Mouse (Mus musculus) left cerebral cortex, postnatal 36 days (tissue): ENCODE measurements around the gene Gm11559. TPM values are rescaled to one million over a fixed set of nuclear protein-coding genes. Genes with fewer than 3 reads are reported as not detected.
"Not testable (repeated sequence)": the region's sequence is repeated elsewhere in the genome, so short reads cannot be mapped to it uniquely, and the experiment has no call there.

Source experiments
- DNase-seq, 2 experiments: peaks; one replicate each; pipeline ENCODE4 v3.0.0; 2021 to 2022; ENCODE audit warnings: low spot score in 2 of 2, mixed read lengths in 1 of 2
- intact Hi-C: fragments of 180-260 bp; cut with DNase I; formaldehyde crosslinking; loops from one replicate; pipeline ENCODE4 v1.15.1; 2025
- total RNA-seq, 2 experiments: library from RNA; stranded (reverse); gene quantifications; 2 replicates each; pipeline ENCODE4 v1.2.3; 2021

Gm11559 gene
- not detected for total RNA-seq

GRCm38 (mm10) chr11:99864176-99864575, at the start of gene Gm11559:
Gm11559 (plus strand) TSS chr11:99864476.
- intact Hi-C loops, DNase-seq: not testable (repeated sequence)

GRCm38 (mm10) chr11:99815566-99815965, 48.7 kb upstream of the Gm11559 start, which contains the start of gene Gm11564:
Gm11564 (minus strand) TSS chr11:99815666.
- DNase-seq, intact Hi-C loops: not testable (repeated sequence)

GRCm38 (mm10) chr11:99837966-99838365, 26.3 kb upstream of the Gm11559 start, which contains the start of gene 2300003K06Rik:
2300003K06Rik (minus strand) TSS chr11:99838066.
- no peak for DNase-seq
- intact Hi-C loops = no loop called here

- DNase-seq = no peak
- intact Hi-C loops = no loop called here
Measured at GRCm38 (mm10) chr11:99842185-99842584, 22.1 kb upstream of the Gm11559 start.

- no peak for DNase-seq
- intact Hi-C loops = no loop called here
Measured at GRCm38 (mm10) chr11:99846746-99847145, 17.5 kb upstream of the Gm11559 start.

GRCm38 (mm10) chr11:99851508-99851907, 12.8 kb upstream of the Gm11559 start, which contains the start of gene Krtap4-16:
Krtap4-16 (minus strand) TSS chr11:99851608.
- no peak for DNase-seq
- intact Hi-C loops = no loop called here

- DNase-seq = no peak
- intact Hi-C loops = no loop called here
Measured at GRCm38 (mm10) chr11:99854121-99854520, 10.2 kb upstream of the Gm11559 start.

- intact Hi-C loops = no loop called here
- DNase-seq = no peak
Measured at GRCm38 (mm10) chr11:99857617-99858016, 6.7 kb upstream of the Gm11559 start, which contains the start of gene Gm11568. Gm11568 (plus strand) TSS chr11:99857917.

GRCm38 (mm10) chr11:99858761-99859160, 5.5 kb upstream of the Gm11559 start:
- DNase-seq = no peak
- intact Hi-C loops = no loop called here

- intact Hi-C loops, DNase-seq: not testable (repeated sequence)
Measured at GRCm38 (mm10) chr11:99873089-99873488, 8.8 kb downstream of the Gm11559 start, which contains the start of gene Krtap9-1. Krtap9-1 (plus strand) TSS chr11:99873389.

GRCm38 (mm10) chr11:99878887-99879286, 14.6 kb downstream of the Gm11559 start, which contains the start of gene Gm11567:
Gm11567 (plus strand) TSS chr11:99879187.
- intact Hi-C loops, DNase-seq: not testable (repeated sequence)

GRCm38 (mm10) chr11:99907620-99908019, 43.3 kb downstream of the Gm11559 start, which contains the start of gene Krtap31-1:
Krtap31-1 (plus strand) TSS chr11:99907920.
- no peak for DNase-seq
- intact Hi-C loops = no loop called here

- DNase-seq = no peak
- intact Hi-C loops = no loop called here
Measured at GRCm38 (mm10) chr11:99914451-99914850, 50.2 kb downstream of the Gm11559 start, which contains the start of gene Gm11565. Gm11565 (plus strand) TSS chr11:99914751.

Other genes starting within 250 kb of the Gm11559 start
- gene Krtap2-4, start 249.6 kb upstream of the Gm11559 start, total RNA-seq = not detected
- not detected for gene Gm11562, start 244.0 kb upstream of the Gm11559 start, total RNA-seq
- not detected for gene Krtap4-1, start 236.2 kb upstream of the Gm11559 start, total RNA-seq
- gene Krtap4-2, start 229.4 kb upstream of the Gm11559 start, total RNA-seq = not detected
- gene Krtap4-7, start 220.4 kb upstream of the Gm11559 start, total RNA-seq = not detected
- gene Gm11555, start 214.2 kb upstream of the Gm11559 start, total RNA-seq = not detected
- gene Gm11563, start 205.5 kb upstream of the Gm11559 start, total RNA-seq = not detected
- gene Krtap4-6, start 198.5 kb upstream of the Gm11559 start, total RNA-seq = not detected
- gene Gm14190, start 173.7 kb upstream of the Gm11559 start, total RNA-seq = not detected
- gene Gm14180, start 130.2 kb upstream of the Gm11559 start, total RNA-seq = not detected
- not detected for gene Gm11595, start 91.6 kb upstream of the Gm11559 start, total RNA-seq
- gene Krtap4-8, start 83.8 kb upstream of the Gm11559 start, total RNA-seq = not detected
- gene Krtap4-9, start 79.3 kb upstream of the Gm11559 start, total RNA-seq = not detected
- gene Gm11596, start 71.0 kb upstream of the Gm11559 start, total RNA-seq = not detected
- not detected for gene Gm11569, start 65.5 kb upstream of the Gm11559 start, total RNA-seq
- not detected for gene Gm11554, start 60.0 kb upstream of the Gm11559 start, total RNA-seq
- not detected for gene Krtap4-13, start 54.6 kb upstream of the Gm11559 start, total RNA-seq
- gene Gm11564, start 48.8 kb upstream of the Gm11559 start, total RNA-seq = not detected
- gene 2300003K06Rik, start 26.4 kb upstream of the Gm11559 start, total RNA-seq = not detected
- gene Krtap4-16, start 12.9 kb upstream of the Gm11559 start, total RNA-seq = not detected
- not detected for gene Gm11568, start 6.6 kb upstream of the Gm11559 start, total RNA-seq
- gene Krtap9-1, start 8.9 kb downstream of the Gm11559 start, total RNA-seq = not detected
- not detected for gene Gm11567, start 14.7 kb downstream of the Gm11559 start, total RNA-seq
- not detected for gene Krtap31-1, start 43.4 kb downstream of the Gm11559 start, total RNA-seq
- gene Gm11565, start 50.3 kb downstream of the Gm11559 start, total RNA-seq = not detected
- not detected for gene Krtap31-2, start 71.8 kb downstream of the Gm11559 start, total RNA-seq
- not detected for gene Krtap9-5, start 84.0 kb downstream of the Gm11559 start, total RNA-seq
- gene Krtap29-1, start 114.6 kb downstream of the Gm11559 start, total RNA-seq = not detected
- not detected for gene Krtap16-1, start 122.1 kb downstream of the Gm11559 start, total RNA-seq
- gene Krtap17-1, start 129.5 kb downstream of the Gm11559 start, total RNA-seq = not detected
- gene Krt33a, start 151.7 kb downstream of the Gm11559 start, total RNA-seq = not detected
- gene Krt33b, start 165.4 kb downstream of the Gm11559 start, total RNA-seq = not detected
- gene Krt34, start 177.1 kb downstream of the Gm11559 start, total RNA-seq = not detected
- not detected for gene Krt31, start 186.1 kb downstream of the Gm11559 start, total RNA-seq
- not detected for gene Krt32, start 223.8 kb downstream of the Gm11559 start, total RNA-seq
- not detected for gene Krt35, start 231.8 kb downstream of the Gm11559 start, total RNA-seq
- gene Krt36, start 241.2 kb downstream of the Gm11559 start, total RNA-seq = not detected